Mouse (Mus musculus) midbrain, embryonic 16.5 days (tissue): ENCODE results near the gene Sun1. TPM values are rescaled to one million over a fixed set of nuclear protein-coding genes. Genes with fewer than 3 reads are reported as not detected.

Experiments used
- ATAC-seq: fragments of 200-750 bp; cut with Nextera tagmentation; 2 replicates; pipeline ENCODE4 v1.8.0; 2017; ENCODE audit warnings: moderate TSS enrichment
- H3K27ac ChIP-seq: fragments of 300-500 bp; sonication (generic); 2 replicates; pipeline ENCODE4 v1.5.1; 2014; ENCODE audit warnings: mild to moderate bottlenecking, low read length, mixed read lengths
- H3K27me3 ChIP-seq: fragments of 300-500 bp; sonication (generic); 2 replicates; pipeline ENCODE4 v1.6.1; 2014; ENCODE audit warnings: low read depth, low read length, mixed read lengths; ENCODE audit not compliant: control insufficient read depth, insufficient read depth
- H3K36me3 ChIP-seq: fragments of 300-500 bp; sonication (generic); 2 replicates; pipeline ENCODE4 v1.6.1; 2014; ENCODE audit warnings: mild to moderate bottlenecking, low read length, moderate library complexity, mixed read lengths; ENCODE audit not compliant: control insufficient read depth, insufficient read depth
- H3K4me1 ChIP-seq: fragments of 300-500 bp; sonication (generic); 2 replicates; pipeline ENCODE4 v1.6.1; 2014; ENCODE audit warnings: mild to moderate bottlenecking, low read length, mixed read lengths; ENCODE audit not compliant: control insufficient read depth, insufficient read depth
- H3K4me2 ChIP-seq: fragments of 300-500 bp; sonication (generic); 2 replicates; pipeline ENCODE4 v1.6.1; 2014; ENCODE audit warnings: mild to moderate bottlenecking, low read length, mixed read lengths
- H3K4me3 ChIP-seq: fragments of 300-500 bp; sonication (generic); 2 replicates; pipeline ENCODE4 v1.5.1; 2014; ENCODE audit warnings: low read depth, mild to moderate bottlenecking, low read length, moderate library complexity, mixed read lengths
- H3K9ac ChIP-seq: fragments of 300-500 bp; sonication (generic); 2 replicates; pipeline ENCODE4 v1.6.1; 2014; ENCODE audit warnings: low read depth, low read length, mixed read lengths
- H3K9me3 ChIP-seq: fragments of 300-500 bp; sonication (generic); replicated peaks from 2 replicates; pipeline ENCODE4 v1.6.1; 2014; ENCODE audit warnings: mild to moderate bottlenecking, low read length, mixed read lengths; ENCODE audit not compliant: control insufficient read depth, poor library complexity, severe bottlenecking
- WGBS: fragments of 180-500 bp; shearing (Covaris S2); extraction: QIAGEN DNeasy Blood & Tissue Kit; methylation state at CpG from one replicate; pipeline ENCODE4 v1.1.7; 2014; 5-methylcytosine and 5-hydroxymethylcytosine counted together
- polyA plus RNA-seq: library from polyadenylated mRNA; unstranded; fragments of >200 nt; fragmentation: Nextera tagmentation; extraction: Ambion mirVana; gene quantifications from 2 replicates; pipeline ENCODE4 v1.2.1, GENCODE M21; 2015

The Sun1 gene
- polyA plus RNA-seq, 1 experiment from 2014 or later = 47.4 TPM

GRCm38 (mm10) chr5:139251736-139252080, 51.3 kb downstream of the Sun1 start:
- ATAC-seq = peak; percentile 61
- Histone ChIP-seq H3K4me3 (peak overlapping the region; percentile 71), H3K9ac (peak overlapping the region; percentile 75), H3K36me3 (peaks cover 24% of the 10 kb centered on the region), H3K9me3 (no peaks in the 10 kb centered on the region), H3K27ac (peak overlapping the region; percentile 90), H3K4me2 (peak overlapping the region; percentile 84), H3K4me1 (peaks cover 18% of the 10 kb centered on the region), H3K27me3 (no peaks in the 10 kb centered on the region)
- under 1% methylated on average over 8 of the region's 8 CpGs for WGBS

- Histone ChIP-seq H3K9me3 (no peaks in the 10 kb centered on the region), H3K9ac (peak within 1 kb of the TSS; percentile 79), H3K27ac (peak within 1 kb of the TSS; percentile 93), H3K4me1 (peaks cover 18% of the 10 kb centered on the region), H3K4me2 (peak within 1 kb of the TSS; percentile 84), H3K27me3 (no peaks in the 10 kb centered on the region), H3K4me3 (peak within 1 kb of the TSS; percentile 71), H3K36me3 (peaks cover 21% of the 10 kb centered on the region)
- under 1% methylated on average over 88 of the region's 90 CpGs for WGBS
- peak; percentile 96 for ATAC-seq
Measured at GRCm38 (mm10) chr5:139252081-139252909, 51.9 kb downstream of the Sun1 start, which contains the start of gene Get4. TSS of gene Get4 (plus strand) at chr5:139252324.

GRCm38 (mm10) chr5:139252910-139253245, 52.4 kb downstream of the Sun1 start:
- H3K27me3 ChIP-seq = no peaks in the 10 kb centered on the region
- H3K4me2 ChIP-seq = peak overlapping the region; percentile 80
- peak overlapping the region; percentile 71 for H3K4me3 ChIP-seq
- peak; percentile 4 for ATAC-seq
- peak overlapping the region; percentile 79 for H3K9ac ChIP-seq
- H3K27ac ChIP-seq = peak overlapping the region; percentile 93
- H3K36me3 ChIP-seq = peaks cover 16% of the 10 kb centered on the region
- no peaks in the 10 kb centered on the region for H3K9me3 ChIP-seq
- H3K4me1 ChIP-seq = peaks cover 18% of the 10 kb centered on the region
- 0% methylated on average over 7 of the region's 7 CpGs for WGBS

GRCm38 (mm10) chr5:139253301-139253741, 52.9 kb downstream of the Sun1 start:
- 9% methylated on average over 6 of the region's 6 CpGs for WGBS
- peak overlapping the region; percentile 71 for H3K4me3 ChIP-seq
- no peak for ATAC-seq
- no peaks in the 10 kb centered on the region for H3K27me3 ChIP-seq
- peaks cover 18% of the 10 kb centered on the region for H3K4me1 ChIP-seq
- peak overlapping the region; percentile 93 for H3K27ac ChIP-seq
- H3K36me3 ChIP-seq = peaks cover 12% of the 10 kb centered on the region
- peak overlapping the region; percentile 79 for H3K9ac ChIP-seq
- no peaks in the 10 kb centered on the region for H3K9me3 ChIP-seq
- peak overlapping the region; percentile 80 for H3K4me2 ChIP-seq

- Histone ChIP-seq H3K27ac (no peak overlapping the region), H3K4me3 (no peak overlapping the region), H3K4me2 (no peak overlapping the region), H3K4me1 (peaks cover 18% of the 10 kb centered on the region), H3K36me3 (0 out of 2 replicates have a peak, but pooled peaks cover 3% of the 10 kb centered on the region), H3K27me3 (no peaks in the 10 kb centered on the region), H3K9ac (no peak overlapping the region), H3K9me3 (no peaks in the 10 kb centered on the region)
- no peak for ATAC-seq
- 80% methylated on average over 6 of the region's 6 CpGs for WGBS
Measured at GRCm38 (mm10) chr5:139254938-139255337, 54.5 kb downstream of the Sun1 start.

- no peak overlapping the region for H3K9ac ChIP-seq
- no peak overlapping the region for H3K27ac ChIP-seq
- no peak overlapping the region for H3K4me3 ChIP-seq
- WGBS = 90% methylated on average over 6 of the region's 6 CpGs
- no peak overlapping the region for H3K4me2 ChIP-seq
- H3K36me3 ChIP-seq = no peaks in the 10 kb centered on the region
- H3K9me3 ChIP-seq = no peaks in the 10 kb centered on the region
- no peaks in the 10 kb centered on the region for H3K27me3 ChIP-seq
- H3K4me1 ChIP-seq = peaks cover 18% of the 10 kb centered on the region
- no peak for ATAC-seq
Measured at GRCm38 (mm10) chr5:139255777-139256176, 55.3 kb downstream of the Sun1 start.

- Histone ChIP-seq H3K9me3 (no peaks in the 10 kb centered on the region), H3K4me2 (no peak overlapping the region), H3K27ac (no peak overlapping the region), H3K36me3 (no peaks in the 10 kb centered on the region), H3K27me3 (no peaks in the 10 kb centered on the region), H3K9ac (no peak overlapping the region), H3K4me1 (peaks cover 18% of the 10 kb centered on the region), H3K4me3 (no peak overlapping the region)
- no peak for ATAC-seq
- WGBS = 92% methylated on average over 3 of the region's 3 CpGs
Measured at GRCm38 (mm10) chr5:139256211-139256765, 55.9 kb downstream of the Sun1 start.

GRCm38 (mm10) chr5:139257265-139257664, 56.8 kb downstream of the Sun1 start:
- ATAC-seq = no peak
- Histone ChIP-seq H3K9ac (no peak overlapping the region), H3K27ac (no peak overlapping the region), H3K4me1 (peaks cover 13% of the 10 kb centered on the region), H3K9me3 (no peaks in the 10 kb centered on the region), H3K4me2 (no peak overlapping the region), H3K27me3 (no peaks in the 10 kb centered on the region), H3K36me3 (0 out of 2 replicates have a peak, but pooled peaks cover 2% of the 10 kb centered on the region), H3K4me3 (no peak overlapping the region)
- WGBS = 100% methylated on average over 1 of the region's 1 CpGs

- no peak for ATAC-seq
- no peak overlapping the region for H3K4me3 ChIP-seq
- no peaks in the 10 kb centered on the region for H3K9me3 ChIP-seq
- no peak overlapping the region for H3K4me2 ChIP-seq
- peaks cover 13% of the 10 kb centered on the region for H3K4me1 ChIP-seq
- no peak overlapping the region for H3K27ac ChIP-seq
- WGBS = 63% methylated on average over 4 of the region's 4 CpGs
- H3K27me3 ChIP-seq = no peaks in the 10 kb centered on the region
- peaks cover 8% of the 10 kb centered on the region; the same call in 1 of the 2 replicates for H3K36me3 ChIP-seq
- no peak overlapping the region for H3K9ac ChIP-seq
Measured at GRCm38 (mm10) chr5:139257818-139258217, 57.4 kb downstream of the Sun1 start.
